Mouse (Mus musculus) frontal cortex, postnatal 25 days (tissue): ENCODE results near the gene Taok1.

ENCODE experiments used
- DNase-seq, 2 experiments: peaks; one replicate each; pipeline ENCODE4 v3.0.0; 2022; ENCODE audit warnings: low spot score in 2 of 2

Taok1 gene

GRCm38 (mm10) chr11:77508068-77509021, 99.3 kb downstream of the Taok1 start:
- DNase-seq = peak; percentile 73 to 79

GRCm38 (mm10) chr11:77507426-77507825, 100.2 kb downstream of the Taok1 start:
- DNase-seq = no peak

GRCm38 (mm10) chr11:77506941-77507340, 100.7 kb downstream of the Taok1 start:
- DNase-seq = no peak

- DNase-seq = no peak
Measured at GRCm38 (mm10) chr11:77506273-77506672, 101.3 kb downstream of the Taok1 start.

- DNase-seq = no peak
Measured at GRCm38 (mm10) chr11:77505291-77505980, 102.2 kb downstream of the Taok1 start.

GRCm38 (mm10) chr11:77504377-77504776, 103.2 kb downstream of the Taok1 start:
- no peak for DNase-seq

- DNase-seq = no peak
Measured at GRCm38 (mm10) chr11:77503511-77503910, 104.1 kb downstream of the Taok1 start.

GRCm38 (mm10) chr11:77502481-77502880, 105.1 kb downstream of the Taok1 start:
- DNase-seq = no peak

GRCm38 (mm10) chr11:77501971-77502370, 105.6 kb downstream of the Taok1 start:
- no peak for DNase-seq

- peak; percentile 59 to 73 for DNase-seq
Measured at GRCm38 (mm10) chr11:77501392-77501791, 106.2 kb downstream of the Taok1 start.

- DNase-seq = no peak
Measured at GRCm38 (mm10) chr11:77500361-77501325, 107.0 kb downstream of the Taok1 start.

GRCm38 (mm10) chr11:77499354-77499753, 108.3 kb downstream of the Taok1 start:
- DNase-seq = no peak

GRCm38 (mm10) chr11:77498261-77499139, 109.1 kb downstream of the Taok1 start:
- DNase-seq = no peak

GRCm38 (mm10) chr11:77497851-77498250, 109.8 kb downstream of the Taok1 start:
- DNase-seq = no peak

GRCm38 (mm10) chr11:77497341-77497756, 110.3 kb downstream of the Taok1 start:
- DNase-seq = no peak

GRCm38 (mm10) chr11:77495507-77495906, 112.1 kb downstream of the Taok1 start:
- no peak for DNase-seq

- no peak for DNase-seq
Measured at GRCm38 (mm10) chr11:77494782-77495181, 112.8 kb downstream of the Taok1 start.

- no peak for DNase-seq
Measured at GRCm38 (mm10) chr11:77494344-77494676, 113.3 kb downstream of the Taok1 start.

GRCm38 (mm10) chr11:77493512-77494343, 113.9 kb downstream of the Taok1 start, which contains the start of gene Git1:
TSS of gene Git1 (plus strand) at chr11:77493562.
- DNase-seq = peak in 1 of 2 experiments; percentile 47

- peak; percentile 80 to 85 for DNase-seq
Measured at GRCm38 (mm10) chr11:77492911-77493332, 114.7 kb downstream of the Taok1 start.
